Mouse (Mus musculus) limb, embryonic 15.5 days (tissue): ENCODE data around the gene Shisa8. TPM values are rescaled to one million over a fixed set of nuclear protein-coding genes. Genes with fewer than 3 reads are reported as not detected.
"Not testable (repeated sequence)": the region's sequence is repeated elsewhere in the genome, so short reads cannot be mapped to it uniquely, and the experiment has no call there.

ENCODE experiments used
- ATAC-seq: fragments of 200-750 bp; cut with Nextera tagmentation; 2 replicates; pipeline ENCODE4 v1.8.0; 2017; ENCODE audit warnings: low read depth, moderate TSS enrichment; ENCODE audit not compliant: insufficient number of reproducible peaks, low FRiP score, low TSS enrichment
- H3K27ac ChIP-seq: fragments of 300-500 bp; sonication (generic); 2 replicates; pipeline ENCODE4 v1.5.1; 2015; ENCODE audit warnings: moderate library complexity, mild to moderate bottlenecking, inconsistent platforms
- H3K27me3 ChIP-seq: fragments of 300-500 bp; sonication (generic); 2 replicates; pipeline ENCODE4 v1.6.1; 2015; ENCODE audit warnings: inconsistent platforms
- H3K36me3 ChIP-seq: fragments of 300-500 bp; sonication (generic); 2 replicates; pipeline ENCODE4 v1.6.1; 2015; ENCODE audit warnings: inconsistent platforms
- H3K4me1 ChIP-seq: fragments of 300-500 bp; sonication (generic); 2 replicates; pipeline ENCODE4 v1.6.1; 2015; ENCODE audit warnings: inconsistent platforms
- H3K4me2 ChIP-seq: fragments of 300-500 bp; sonication (generic); 2 replicates; pipeline ENCODE4 v1.6.1; 2015; ENCODE audit warnings: mild to moderate bottlenecking, inconsistent platforms
- H3K4me3 ChIP-seq: fragments of 300-500 bp; sonication (generic); 2 replicates; pipeline ENCODE4 v1.5.1; 2015; ENCODE audit warnings: mild to moderate bottlenecking, inconsistent platforms
- H3K9ac ChIP-seq: fragments of 300-500 bp; sonication (generic); 2 replicates; pipeline ENCODE4 v1.6.1; 2015; ENCODE audit warnings: inconsistent platforms
- H3K9me3 ChIP-seq: fragments of 300-500 bp; sonication (generic); 2 replicates; pipeline ENCODE4 v1.6.1; 2016; ENCODE audit warnings: inconsistent platforms
- WGBS: fragments of 180-500 bp; shearing (Covaris S2); methylation state at CpG from one replicate; pipeline ENCODE4 v1.1.7; 2015; 5-methylcytosine and 5-hydroxymethylcytosine counted together
- polyA plus RNA-seq: library from polyadenylated mRNA; unstranded; fragments of >200 nt; fragmentation: Nextera tagmentation; extraction: Ambion mirVana; gene quantifications from 2 replicates; pipeline ENCODE4 v1.2.1, GENCODE M21; 2015

Shisa8 gene
- polyA plus RNA-seq = 0.25 and 0.40 TPM in 2 replicates

- Histone ChIP-seq H3K4me2 (peak within 1 kb of the TSS; percentile 94), H3K9ac (peak within 1 kb of the TSS; percentile 26; the same call in 1 of the 2 replicates), H3K27ac (no peak within 1 kb of the TSS), H3K4me1 (peaks cover 40% of the 10 kb centered on the region), H3K9me3 (no peaks in the 10 kb centered on the region), H3K36me3 (no peaks in the 10 kb centered on the region), H3K4me3 (peak within 1 kb of the TSS; percentile 49), H3K27me3 (peaks cover 94% of the 10 kb centered on the region)
- no peak for ATAC-seq
- WGBS = 1% methylated on average over 31 of the region's 34 CpGs
Measured at GRCm38 (mm10) chr15:82212752-82213063, at the start of gene Shisa8. TSS of gene Shisa8 (minus strand) at chr15:82212815.

DNA sequence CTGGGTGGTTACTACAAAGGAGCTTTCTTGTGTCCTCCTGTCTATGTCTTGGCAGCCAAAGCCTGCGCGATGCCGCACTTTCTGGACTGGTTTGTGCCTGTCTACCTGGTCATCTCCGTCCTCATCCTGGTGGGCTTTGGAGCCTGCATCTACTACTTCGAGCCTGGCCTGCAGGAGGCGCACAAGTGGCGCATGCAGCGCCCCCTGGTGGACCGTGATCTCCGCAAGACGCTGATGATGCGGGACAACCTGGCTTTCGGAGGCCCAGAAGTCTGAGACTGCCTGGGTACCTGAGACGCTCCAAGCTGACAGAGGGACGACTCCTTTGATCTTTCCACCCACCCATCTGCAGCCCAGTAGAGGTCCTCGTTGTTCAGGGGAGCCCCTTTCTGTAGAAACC, 46.9 kb upstream of the Shisa8 start:
- 12% methylated on average over 16 of the region's 16 CpGs for WGBS
- H3K27ac ChIP-seq = no peak overlapping the region

DNA sequence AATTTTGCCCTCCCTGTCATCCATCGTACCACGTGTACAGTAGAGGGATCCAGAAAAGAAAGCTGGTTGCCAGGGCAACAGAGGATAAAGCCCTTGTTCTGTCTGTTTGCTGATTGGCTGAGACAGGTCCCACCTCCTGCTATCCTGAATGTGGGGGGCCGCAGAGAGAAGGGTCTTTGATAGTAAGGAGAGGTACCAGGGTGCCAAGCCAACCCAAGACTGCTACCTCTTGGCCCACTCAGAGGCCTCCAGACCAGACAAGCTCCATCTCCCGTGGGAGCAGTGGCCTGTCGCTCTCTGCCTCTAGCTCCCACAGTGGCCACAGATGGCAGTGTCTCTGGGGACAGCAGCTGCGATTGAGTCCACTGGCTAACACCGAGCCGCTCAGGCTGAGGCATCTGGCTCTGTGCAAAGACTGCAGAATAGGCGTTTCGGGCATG, 43.3 kb upstream of the Shisa8 start:
- H3K36me3 ChIP-seq = no peaks in the 10 kb centered on the region
- H3K4me2 ChIP-seq = no peak overlapping the region
- H3K4me1 ChIP-seq = no peaks in the 10 kb centered on the region
- H3K27ac ChIP-seq = no peak overlapping the region
- ATAC-seq = no peak
- H3K27me3 ChIP-seq = no peaks in the 10 kb centered on the region
- no peaks in the 10 kb centered on the region for H3K9me3 ChIP-seq
- no peak overlapping the region for H3K9ac ChIP-seq
- 29% methylated on average over 10 of the region's 10 CpGs for WGBS
- no peak overlapping the region for H3K4me3 ChIP-seq

More for the DNA sequence above, 46.9 kb upstream of the Shisa8 start:
- no peak overlapping the region for H3K4me2 ChIP-seq
- no peak overlapping the region for H3K9ac ChIP-seq
- no peaks in the 10 kb centered on the region for H3K36me3 ChIP-seq
- H3K4me3 ChIP-seq = no peak overlapping the region
- H3K9me3 ChIP-seq = no peaks in the 10 kb centered on the region
- H3K4me1 ChIP-seq = peaks cover 2% of the 10 kb centered on the region; the same call in 1 of the 2 replicates
- ATAC-seq = no peak
- H3K27me3 ChIP-seq = no peaks in the 10 kb centered on the region

DNA sequence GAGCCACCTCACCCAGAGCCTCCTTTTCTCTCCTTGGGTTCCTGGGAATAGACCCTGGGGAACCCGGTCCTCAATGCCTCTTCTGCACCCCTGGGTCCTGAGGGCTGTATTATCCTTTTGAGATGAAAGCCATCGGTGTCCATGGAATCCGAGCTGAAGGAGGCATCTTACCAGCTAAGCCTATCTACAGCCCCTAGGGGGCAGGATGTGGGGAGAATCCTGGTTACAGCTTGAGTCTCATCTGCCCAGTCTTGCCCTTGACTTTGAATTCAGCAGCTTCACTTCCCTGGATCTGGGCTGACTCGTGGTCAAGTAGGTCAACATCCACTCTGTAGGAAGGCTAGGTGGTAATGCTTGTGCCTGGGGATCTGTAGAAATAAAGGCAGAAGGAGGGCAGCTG, 42.6 kb upstream of the Shisa8 start:
- no peak overlapping the region for H3K4me3 ChIP-seq
- no peaks in the 10 kb centered on the region for H3K4me1 ChIP-seq

GRCm38 (mm10) chr15:82252097-82252496, 39.5 kb upstream of the Shisa8 start, which contains the start of gene 1500009C09Rik:
TSS of gene 1500009C09Rik (plus strand) at chr15:82252397.
- H3K4me2 ChIP-seq = no peak within 1 kb of the TSS
- H3K9me3 ChIP-seq = no peaks in the 10 kb centered on the region
- no peak within 1 kb of the TSS for H3K9ac ChIP-seq
- WGBS = 91% methylated on average over 6 of the region's 6 CpGs
- no peaks in the 10 kb centered on the region for H3K4me1 ChIP-seq
- ATAC-seq = no peak
- no peaks in the 10 kb centered on the region for H3K27me3 ChIP-seq
- H3K36me3 ChIP-seq = no peaks in the 10 kb centered on the region
- H3K27ac ChIP-seq = no peak within 1 kb of the TSS
- no peak within 1 kb of the TSS for H3K4me3 ChIP-seq

More for the DNA sequence above, 42.6 kb upstream of the Shisa8 start:
- Histone ChIP-seq H3K27me3 (no peaks in the 10 kb centered on the region), H3K4me2 (no peak overlapping the region), H3K9me3 (no peaks in the 10 kb centered on the region), H3K9ac (no peak overlapping the region), H3K27ac (no peak overlapping the region), H3K36me3 (no peaks in the 10 kb centered on the region)
- no peak for ATAC-seq
- 40% methylated on average over 4 of the region's 4 CpGs for WGBS

DNA sequence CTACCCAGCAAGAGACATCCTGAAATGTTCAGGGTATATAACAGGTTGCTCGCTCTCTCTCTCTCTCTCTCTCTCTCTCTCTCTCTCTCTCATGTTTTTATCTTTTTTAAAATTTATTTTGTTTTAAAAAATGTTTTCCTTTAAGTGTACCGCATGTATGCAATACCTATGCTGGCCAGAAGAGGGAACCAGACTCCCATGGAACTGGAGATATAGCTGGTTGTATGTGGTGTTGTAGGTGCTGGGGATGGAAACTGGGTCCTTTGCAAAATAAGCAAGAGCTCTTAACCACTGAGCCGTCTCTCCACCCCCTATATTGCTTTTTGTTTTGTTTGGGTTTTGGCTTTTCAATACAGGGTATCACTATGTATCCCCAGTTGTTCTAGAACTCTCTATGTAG, 39.0 kb upstream of the Shisa8 start:
- Histone ChIP-seq H3K4me2 (no peak overlapping the region), H3K4me3 (no peak overlapping the region), H3K4me1 (no peaks in the 10 kb centered on the region), H3K27ac (no peak overlapping the region), H3K27me3 (no peaks in the 10 kb centered on the region), H3K36me3 (no peaks in the 10 kb centered on the region), H3K9ac (no peak overlapping the region), H3K9me3 (no peaks in the 10 kb centered on the region)
- WGBS = 91% methylated on average over 3 of the region's 3 CpGs
- no peak for ATAC-seq

GRCm38 (mm10) chr15:82247131-82247776, 34.6 kb upstream of the Shisa8 start:
- Histone ChIP-seq H3K36me3 (no peaks in the 10 kb centered on the region), H3K4me2 (no peak overlapping the region), H3K27me3 (no peaks in the 10 kb centered on the region), H3K4me1 (peaks cover 7% of the 10 kb centered on the region), H3K9ac (no peak overlapping the region), H3K4me3 (no peak overlapping the region), H3K9me3 (no peaks in the 10 kb centered on the region), H3K27ac (no peak overlapping the region)
- WGBS = 60% methylated on average over 3 of the region's 3 CpGs
- ATAC-seq = no peak

DNA sequence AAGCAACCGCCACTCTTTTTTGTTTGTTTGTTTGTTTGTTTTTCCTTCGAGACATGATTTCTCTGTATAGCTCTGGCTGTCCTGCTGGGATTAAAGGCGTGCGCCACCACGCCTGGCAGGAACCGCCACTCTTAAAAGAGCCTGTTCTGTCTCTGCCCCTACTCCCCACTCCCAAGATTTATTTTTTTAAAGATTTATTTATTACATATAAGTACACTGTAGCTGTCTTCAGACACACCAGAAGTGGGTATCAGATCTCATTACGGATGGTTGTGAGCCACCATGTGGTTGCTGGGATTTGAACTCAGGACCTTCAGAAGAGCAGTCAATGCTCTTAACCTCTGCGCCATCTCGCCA, 32.2 kb upstream of the Shisa8 start:
- H3K36me3 ChIP-seq, ATAC-seq, H3K9me3 ChIP-seq, H3K4me1 ChIP-seq, H3K27me3 ChIP-seq: not testable (repeated sequence)
- peak overlapping the region; percentile 92 for H3K4me3 ChIP-seq
- WGBS = 21% methylated on average over 9 of the region's 9 CpGs
- H3K27ac ChIP-seq = peak overlapping the region; percentile 84
- peak overlapping the region; percentile 47 for H3K9ac ChIP-seq
- H3K4me2 ChIP-seq = peak overlapping the region; percentile 96

- H3K9ac ChIP-seq = peak within 1 kb of the TSS; percentile 47
- peak within 1 kb of the TSS; percentile 92 for H3K4me3 ChIP-seq
- peak within 1 kb of the TSS; percentile 84 for H3K27ac ChIP-seq
- H3K36me3 ChIP-seq = 0 out of 2 replicates have a peak, but pooled peaks cover under 1% of the 10 kb centered on the region
- ATAC-seq = peak; percentile 91
- no peaks in the 10 kb centered on the region for H3K9me3 ChIP-seq
- H3K27me3 ChIP-seq = no peaks in the 10 kb centered on the region
- peaks cover 7% of the 10 kb centered on the region for H3K4me1 ChIP-seq
- H3K4me2 ChIP-seq = peak within 1 kb of the TSS; percentile 96
- WGBS = 0% methylated on average over 65 of the region's 65 CpGs
Measured at GRCm38 (mm10) chr15:82244115-82244804, 31.6 kb upstream of the Shisa8 start, which contains the start of gene Cenpm. TSS of gene Cenpm (minus strand) at chr15:82244748.

DNA sequence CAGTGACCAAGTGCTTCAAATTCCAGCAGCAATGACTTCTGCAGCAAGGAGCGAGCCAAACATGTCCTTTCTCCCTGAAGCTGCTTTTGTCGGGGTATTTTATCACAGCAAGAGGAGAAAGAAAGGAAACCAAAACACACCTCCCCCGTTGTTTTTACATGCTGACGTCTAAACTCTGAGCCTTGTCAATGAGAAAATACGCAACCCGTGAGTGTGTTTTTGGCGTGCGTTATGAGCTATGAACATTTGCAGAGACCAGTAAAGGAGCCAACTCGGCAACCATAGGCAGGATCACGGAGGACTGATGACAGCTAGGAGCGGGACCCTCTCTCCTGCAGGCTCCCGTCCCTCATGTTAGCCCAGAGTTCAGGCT, 31.1 kb upstream of the Shisa8 start:
- H3K27ac ChIP-seq = 0 out of 2 replicates have a peak overlapping the region, but pooled peaks have one; percentile 84
- no peaks in the 10 kb centered on the region for H3K27me3 ChIP-seq
- H3K36me3 ChIP-seq = 0 out of 2 replicates have a peak, but pooled peaks cover 6% of the 10 kb centered on the region
- H3K4me3 ChIP-seq = peak overlapping the region; percentile 92
- H3K4me1 ChIP-seq = peaks cover 7% of the 10 kb centered on the region
- WGBS = 2% methylated on average over 12 of the region's 12 CpGs
- peak overlapping the region; percentile 96 for H3K4me2 ChIP-seq
- H3K9me3 ChIP-seq = no peaks in the 10 kb centered on the region
- peak; percentile 21; the same call in 1 of the 2 replicates for ATAC-seq
- H3K9ac ChIP-seq = peak overlapping the region; percentile 47

DNA sequence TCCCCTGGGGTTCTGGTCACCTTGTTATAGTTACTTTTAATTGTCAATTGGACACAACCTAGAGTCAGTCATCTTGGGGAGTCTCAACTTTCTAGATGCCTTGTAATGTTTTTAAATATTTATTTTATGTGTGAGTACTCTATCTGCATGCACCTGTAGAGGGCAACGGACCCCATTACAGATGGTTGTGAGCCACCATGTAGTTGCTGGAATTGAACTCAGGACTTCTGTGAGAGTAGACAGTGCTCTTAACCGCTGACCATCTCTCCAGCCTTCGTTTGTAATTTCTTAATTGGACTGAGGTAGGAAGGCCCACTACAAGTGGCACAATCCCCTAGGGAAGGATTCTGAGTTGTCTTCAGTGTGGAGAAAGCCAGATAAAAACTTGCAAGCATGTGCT, 30.7 kb upstream of the Shisa8 start:
- 74% methylated on average over 3 of the region's 3 CpGs for WGBS
- Histone ChIP-seq H3K4me1 (peaks cover 7% of the 10 kb centered on the region), H3K9me3 (no peaks in the 10 kb centered on the region), H3K4me2 (peak overlapping the region; percentile 96), H3K36me3 (0 out of 2 replicates have a peak, but pooled peaks cover 6% of the 10 kb centered on the region), H3K9ac (peak overlapping the region; percentile 47), H3K27me3 (no peaks in the 10 kb centered on the region), H3K27ac (no peak overlapping the region), H3K4me3 (peak overlapping the region; percentile 92)
- no peak for ATAC-seq

DNA sequence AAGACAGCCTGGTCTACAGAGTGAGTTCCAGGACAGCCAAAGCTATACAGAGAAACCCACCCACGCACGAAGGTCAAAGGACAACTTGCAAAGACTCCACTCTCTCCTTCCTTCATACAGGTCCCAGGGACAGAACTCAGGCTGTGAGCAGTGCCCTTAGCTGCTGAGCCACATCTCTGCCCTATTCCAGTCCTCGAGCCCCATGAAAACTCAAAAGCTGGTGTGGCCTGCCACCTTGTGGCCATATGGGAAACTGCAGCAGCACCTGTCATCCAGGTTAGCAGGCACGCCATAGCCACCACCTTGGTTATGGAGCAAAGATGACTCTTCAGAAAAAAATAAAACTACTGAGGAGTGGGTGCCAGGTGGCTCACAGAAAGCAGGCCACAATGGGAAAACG, 23.9 kb upstream of the Shisa8 start:
- no peaks in the 10 kb centered on the region for H3K9me3 ChIP-seq
- ATAC-seq = peak; percentile 33; the same call in 1 of the 2 replicates
- H3K27me3 ChIP-seq = no peaks in the 10 kb centered on the region
- 0 out of 2 replicates have a peak, but pooled peaks cover 12% of the 10 kb centered on the region for H3K36me3 ChIP-seq
- no peak overlapping the region for H3K27ac ChIP-seq
- H3K4me2 ChIP-seq = no peak overlapping the region
- H3K9ac ChIP-seq = no peak overlapping the region
- no peak overlapping the region for H3K4me3 ChIP-seq
- peaks cover 7% of the 10 kb centered on the region; the same call in 1 of the 2 replicates for H3K4me1 ChIP-seq
- 18% methylated on average over 5 of the region's 5 CpGs for WGBS
